Mouse (Mus musculus) embryonic fibroblast, embryonic 13.5 days (primary cell): ENCODE data around the gene Adam12. TPM values are rescaled to one million over a fixed set of nuclear protein-coding genes. Genes with fewer than 3 reads are reported as not detected.

Experiments used
- H3K27ac ChIP-seq: 2 replicates; pipeline ENCODE4 v1.5.1; 2012; ENCODE audit warnings: low read length, control low read depth, inconsistent platforms; ENCODE audit not compliant: insufficient read depth
- H3K4me1 ChIP-seq: 2 replicates; pipeline ENCODE4 v1.6.1; 2011; ENCODE audit warnings: low read length; ENCODE audit not compliant: control insufficient read depth, insufficient read depth
- H3K4me3 ChIP-seq: 2 replicates; pipeline ENCODE4 v1.5.1; 2011; ENCODE audit warnings: mild to moderate bottlenecking, control low read depth, low read length; ENCODE audit not compliant: insufficient read depth
- CTCF ChIP-seq: IDR thresholded peaks from 2 replicates; pipeline ENCODE4 v1.5.1; 2011; ENCODE audit warnings: mild to moderate bottlenecking, control low read depth, low read length, moderate library complexity, borderline replicate concordance; ENCODE audit not compliant: insufficient read depth
- POLR2A ChIP-seq: IDR thresholded peaks from 2 replicates; pipeline ENCODE4 v1.6.1; 2011; ENCODE audit warnings: low read depth, mild to moderate bottlenecking, control low read depth, low read length, moderate library complexity
- polyA plus RNA-seq: library from polyadenylated mRNA; stranded (reverse); fragments of >200 nt; gene quantifications from 2 replicates; pipeline ENCODE4 v1.2.4, GENCODE M21; 2011; ENCODE audit warnings: low read depth; ENCODE audit not compliant: missing spikeins, insufficient read length

Adam12 gene
- polyA plus RNA-seq, 1 experiment = 104 TPM

DNA sequence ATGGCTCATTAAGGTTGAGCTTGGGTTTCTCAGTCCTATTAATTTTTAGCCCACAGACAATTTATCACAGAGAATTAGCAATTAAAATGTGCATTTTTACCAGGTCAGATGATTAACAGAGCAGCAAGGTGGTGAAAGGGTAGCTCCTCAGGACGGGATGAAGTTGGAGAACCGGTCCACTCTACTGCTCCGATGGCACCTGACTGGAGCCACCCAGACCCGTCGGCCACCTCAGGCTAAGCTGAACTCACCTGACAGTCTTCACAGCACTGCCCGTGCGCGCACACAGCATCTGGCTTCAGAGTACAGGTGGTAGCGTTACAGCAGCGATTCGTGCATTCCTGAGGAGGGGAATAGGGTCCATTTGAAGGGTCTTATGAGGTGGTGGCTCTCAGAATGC, 300.5 kb downstream of the Adam12 start:
- no peak overlapping the region for H3K27ac ChIP-seq
- H3K4me1 ChIP-seq = peaks cover 4% of the 10 kb centered on the region; the same call in 1 of the 2 replicates
- H3K4me3 ChIP-seq = no peak overlapping the region
- no peak for TF ChIP-seq CTCF
- TF ChIP-seq POLR2A = no peak

DNA sequence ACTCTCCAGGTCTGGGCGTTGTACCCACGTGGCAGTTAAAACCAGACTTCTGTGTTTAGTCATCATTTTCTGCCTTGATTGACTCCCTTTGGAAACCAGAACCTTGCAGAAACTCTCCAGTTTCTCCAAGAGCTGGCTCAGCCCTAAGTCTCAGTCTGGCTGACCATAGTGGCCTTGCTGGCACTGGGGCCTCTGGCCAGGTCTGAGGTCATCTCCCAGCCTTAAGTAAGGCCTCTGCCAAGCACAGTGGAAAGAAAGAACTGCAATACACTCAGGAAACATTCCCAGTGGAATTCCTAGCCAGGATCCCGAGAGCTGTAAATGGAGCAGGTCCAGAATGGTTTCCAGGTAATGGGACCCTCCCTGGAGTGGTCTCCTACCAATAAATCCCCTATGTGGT, 303.0 kb downstream of the Adam12 start:
- Histone ChIP-seq H3K27ac (no peak overlapping the region), H3K4me1 (peaks cover 2% of the 10 kb centered on the region; the same call in 1 of the 2 replicates), H3K4me3 (no peak overlapping the region)
- TF ChIP-seq POLR2A (no peak), CTCF (no peak)

- Histone ChIP-seq H3K27ac (no peak overlapping the region), H3K4me3 (no peak overlapping the region), H3K4me1 (no peaks in the 10 kb centered on the region)
- no peak for TF ChIP-seq POLR2A
- no peak for TF ChIP-seq CTCF
These were observed 306.2 kb downstream of the Adam12 start for GRCm38 (mm10) chr7:133925771-133926170.

DNA sequence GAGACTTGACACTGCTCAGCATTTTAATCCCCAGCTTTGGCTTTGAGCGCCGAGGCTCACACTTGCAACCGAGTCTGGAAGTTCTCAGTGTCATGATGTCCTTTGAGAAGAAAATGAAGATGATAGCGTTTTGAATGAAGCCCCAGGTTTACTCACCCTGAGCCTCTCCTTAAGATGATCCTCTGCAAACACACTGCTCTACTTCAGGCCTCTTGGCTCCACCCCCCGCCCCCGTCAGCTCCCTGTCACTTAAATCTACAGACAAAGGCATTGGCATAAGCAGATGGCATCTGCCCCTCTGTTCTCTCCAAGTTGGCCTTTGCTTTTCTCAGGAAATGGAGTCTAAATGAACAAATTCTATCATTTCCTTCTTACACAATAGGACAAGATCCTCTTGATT, 308.0 kb downstream of the Adam12 start:
- Histone ChIP-seq H3K4me1 (no peaks in the 10 kb centered on the region), H3K4me3 (no peak overlapping the region), H3K27ac (no peak overlapping the region)
- no peak for TF ChIP-seq CTCF
- TF ChIP-seq POLR2A = no peak

DNA sequence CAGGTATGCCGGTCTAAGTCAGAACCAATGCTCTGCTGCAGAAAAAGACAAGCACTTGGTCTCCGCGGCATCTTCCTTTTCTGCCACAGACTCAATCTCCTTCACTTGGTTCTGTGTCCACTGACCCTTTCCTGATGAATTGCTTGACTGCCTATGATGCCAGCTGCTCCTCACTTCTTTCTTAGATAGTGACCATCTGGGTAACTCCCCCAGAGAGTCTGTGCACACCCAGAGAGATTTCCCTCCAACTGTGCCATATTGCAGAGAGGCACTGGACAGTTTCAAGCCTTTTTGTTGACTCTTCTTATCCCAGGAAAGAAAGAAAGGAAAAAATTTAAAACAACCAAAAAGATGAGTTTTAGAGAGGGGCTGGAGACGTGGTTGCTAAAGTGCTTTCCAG, 310.7 kb downstream of the Adam12 start:
- H3K27ac ChIP-seq = no peak overlapping the region
- no peak overlapping the region for H3K4me3 ChIP-seq
- TF ChIP-seq POLR2A = no peak
- no peak for TF ChIP-seq CTCF
- H3K4me1 ChIP-seq = no peaks in the 10 kb centered on the region

DNA sequence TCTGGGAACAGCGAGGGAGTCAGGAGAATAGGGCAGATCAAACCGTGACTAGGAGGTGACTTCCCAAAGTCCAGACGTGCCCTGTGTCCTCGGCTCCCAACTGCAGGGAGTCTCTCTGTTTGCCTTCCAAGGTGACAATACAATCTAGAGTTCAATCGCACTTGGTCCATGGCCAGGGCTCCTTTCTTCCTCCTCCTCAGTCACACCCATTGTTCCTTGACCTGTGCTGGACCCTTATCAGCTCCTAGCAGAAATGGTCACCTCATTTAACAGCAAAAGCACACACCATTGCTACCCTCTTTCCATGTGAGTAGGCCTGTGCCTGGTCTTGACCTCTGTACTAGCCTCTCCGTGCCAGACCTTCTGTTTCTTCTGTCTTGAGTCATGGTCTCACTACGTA, 311.2 kb downstream of the Adam12 start:
- H3K4me3 ChIP-seq = no peak overlapping the region
- H3K4me1 ChIP-seq = no peaks in the 10 kb centered on the region
- no peak overlapping the region for H3K27ac ChIP-seq
- TF ChIP-seq CTCF (no peak), POLR2A (no peak)

GRCm38 (mm10) chr7:133919918-133920317, 312.0 kb downstream of the Adam12 start:
- H3K27ac ChIP-seq = no peak overlapping the region
- H3K4me3 ChIP-seq = no peak overlapping the region
- TF ChIP-seq CTCF (no peak), POLR2A (no peak)
- no peaks in the 10 kb centered on the region for H3K4me1 ChIP-seq

GRCm38 (mm10) chr7:133919306-133919705, 312.6 kb downstream of the Adam12 start:
- TF ChIP-seq POLR2A = no peak
- TF ChIP-seq CTCF = no peak
- Histone ChIP-seq H3K27ac (no peak overlapping the region), H3K4me3 (no peak overlapping the region)

DNA sequence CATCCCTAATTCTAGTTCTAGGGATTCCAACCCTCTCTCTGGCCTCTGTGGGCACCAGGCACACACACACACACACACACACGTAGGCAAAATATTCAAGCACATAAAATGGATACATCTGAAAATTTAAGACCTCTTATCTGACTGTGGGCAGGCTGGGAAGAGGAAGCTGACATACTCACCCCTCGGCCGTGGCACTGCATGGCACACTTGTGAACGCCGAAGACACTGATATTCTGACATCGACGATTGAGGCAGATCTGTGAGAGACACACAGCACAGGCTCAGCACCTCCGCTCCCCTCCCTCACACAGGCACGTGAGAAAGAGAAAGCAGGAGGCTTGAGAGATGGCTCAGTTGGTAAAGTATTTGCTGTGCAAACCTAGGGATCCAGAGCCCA, 315.7 kb downstream of the Adam12 start:
- TF ChIP-seq POLR2A (no peak), CTCF (no peak)
- Histone ChIP-seq H3K27ac (no peak overlapping the region), H3K4me1 (no peaks in the 10 kb centered on the region), H3K4me3 (no peak overlapping the region)

More at GRCm38 (mm10) chr7:133919306-133919705, 312.6 kb downstream of the Adam12 start:
- no peaks in the 10 kb centered on the region for H3K4me1 ChIP-seq

DNA sequence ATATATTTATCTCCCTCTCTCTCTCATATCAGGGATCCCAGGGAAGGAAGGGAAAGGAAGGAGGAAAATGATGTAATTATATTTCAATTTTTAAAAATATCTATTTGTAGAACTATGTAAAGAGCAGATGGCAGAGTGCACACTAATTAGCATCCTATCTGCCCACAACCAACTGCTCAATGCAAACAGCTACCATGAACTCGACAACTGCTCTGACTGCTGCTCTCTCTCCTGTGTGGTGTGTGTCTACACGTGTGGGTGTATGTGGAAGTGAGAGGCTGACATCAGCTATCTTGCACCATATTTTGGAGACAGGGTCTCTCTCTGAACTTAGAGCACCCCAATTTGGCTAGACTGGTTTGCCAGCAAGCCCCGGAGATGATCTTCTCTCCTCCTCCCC, 320.1 kb downstream of the Adam12 start:
- TF ChIP-seq CTCF (no peak), POLR2A (no peak)
- Histone ChIP-seq H3K27ac (no peak overlapping the region), H3K4me3 (no peak overlapping the region), H3K4me1 (no peaks in the 10 kb centered on the region)
